Mouse (Mus musculus) ZHBTc4 (cell line): ENCODE measurements around the gene Trex1.

Experiments
- DNase-seq: peaks from one replicate; pipeline ENCODE4 v3.0.0-alpha.2; 2011; ENCODE audit warnings: low read depth, low spot score

Trex1 gene

DNA sequence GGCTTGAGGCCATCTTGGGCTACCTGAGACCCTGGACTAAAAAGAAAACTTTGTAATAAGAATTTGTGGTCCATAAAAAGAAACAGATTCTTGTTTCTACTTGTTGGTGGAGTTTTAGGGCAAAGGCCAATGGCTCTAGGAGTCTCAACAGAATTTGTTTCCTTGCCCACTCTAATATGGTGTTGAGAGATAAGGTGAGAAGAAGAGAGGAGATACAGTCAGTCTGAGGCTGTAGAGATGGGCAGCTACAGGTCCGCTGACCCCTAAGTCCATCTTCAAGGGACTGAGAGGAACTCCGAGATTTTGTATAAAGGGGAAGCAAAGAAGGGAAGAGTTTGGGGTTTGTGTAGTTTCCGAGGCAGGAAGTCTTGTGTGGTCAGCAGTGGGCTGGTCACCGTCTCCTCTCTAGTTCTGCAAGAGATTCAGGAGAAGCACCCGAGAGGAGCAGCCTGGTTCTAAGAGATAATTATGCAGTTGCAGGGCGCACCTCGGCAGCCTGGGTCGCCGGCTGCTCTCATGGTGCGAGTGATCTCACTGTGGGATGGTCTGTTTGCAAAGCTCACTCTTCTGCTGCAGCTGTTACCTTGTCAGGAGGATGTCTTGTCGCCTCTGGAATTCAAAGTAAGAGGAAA, 42.4 kb downstream of the Trex1 start:
- DNase-seq, result no peak

GRCm38 (mm10) chr9:109015397-109015796, 44.1 kb downstream of the Trex1 start:
- no peak for DNase-seq

- no peak for DNase-seq
Observed at GRCm38 (mm10) chr9:109010316-109010690, 49.2 kb downstream of the Trex1 start.

DNA sequence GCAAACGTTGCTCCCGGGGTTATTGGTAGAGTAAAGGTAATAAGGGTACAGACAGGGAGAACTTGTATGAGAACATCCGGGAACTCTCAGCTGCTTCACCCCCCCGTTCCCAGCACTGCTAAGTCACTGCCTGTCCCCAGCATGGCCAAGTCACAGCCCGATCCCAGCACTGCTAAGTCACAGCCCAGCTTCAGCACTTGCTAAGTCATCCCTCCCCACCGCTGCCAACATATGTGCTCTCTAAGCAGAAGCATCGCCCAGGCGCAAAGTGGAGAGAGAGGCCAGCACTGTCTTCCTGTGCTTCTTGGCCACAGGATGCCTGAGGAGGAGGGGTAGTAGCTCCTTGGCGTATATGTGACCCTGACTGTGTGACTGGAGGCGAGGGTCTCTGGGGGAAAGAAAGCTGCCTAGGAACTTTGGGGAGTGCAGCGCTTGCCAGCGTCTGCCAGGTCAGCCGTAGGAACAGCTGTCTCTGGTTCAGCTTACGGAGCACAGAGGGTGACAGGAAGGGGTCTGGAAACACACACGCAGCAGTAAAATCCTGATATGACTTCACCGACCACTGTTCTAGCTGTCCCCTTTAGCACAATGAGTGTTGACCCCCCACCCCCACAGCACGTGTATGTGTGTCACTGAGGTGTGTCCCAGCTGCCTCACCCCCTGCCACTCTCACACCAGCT, 49.8 kb downstream of the Trex1 start:
- no peak for DNase-seq

GRCm38 (mm10) chr9:109008994-109009635, 50.4 kb downstream of the Trex1 start:
- DNase-seq, result no peak

- DNase-seq, result no peak
Observed at GRCm38 (mm10) chr9:109008081-109008480, 51.5 kb downstream of the Trex1 start.
